Mouse (Mus musculus) heart, embryonic 11.5 days (tissue): ENCODE results near the gene Nedd9. TPM values are rescaled to one million over a fixed set of nuclear protein-coding genes. Genes with fewer than 3 reads are reported as not detected.
"Not testable (repeated sequence)": the region's sequence is repeated elsewhere in the genome, so short reads cannot be mapped to it uniquely, and the experiment has no call there.

Source experiments
- ATAC-seq: fragments of 200-750 bp; cut with Nextera tagmentation; replicated peaks from 2 replicates; pipeline ENCODE4 v1.8.0; 2017; ENCODE audit warnings: moderate library complexity; ENCODE audit not compliant: insufficient number of reproducible peaks, low FRiP score, low TSS enrichment
- H3K27ac ChIP-seq: fragments of 300-500 bp; sonication (generic); 2 replicates; pipeline ENCODE4 v1.5.1; 2014; ENCODE audit warnings: mild to moderate bottlenecking, low read depth, low read length
- H3K27me3 ChIP-seq: fragments of 300-500 bp; sonication (generic); 2 replicates; pipeline ENCODE4 v1.6.1; 2014; ENCODE audit warnings: mild to moderate bottlenecking, low read length, mixed read lengths; ENCODE audit not compliant: control insufficient read depth, insufficient read depth
- H3K36me3 ChIP-seq: fragments of 300-500 bp; sonication (generic); 2 replicates; pipeline ENCODE4 v1.6.1; 2014; ENCODE audit warnings: mild to moderate bottlenecking, low read length, moderate library complexity, mixed read lengths; ENCODE audit not compliant: control insufficient read depth, insufficient read depth
- H3K4me1 ChIP-seq: fragments of 300-500 bp; sonication (generic); 2 replicates; pipeline ENCODE4 v1.6.1; 2014; ENCODE audit warnings: low read length; ENCODE audit not compliant: control insufficient read depth, insufficient read depth
- H3K4me2 ChIP-seq: fragments of 300-500 bp; sonication (generic); 2 replicates; pipeline ENCODE4 v1.6.1; 2014; ENCODE audit warnings: mild to moderate bottlenecking, moderate library complexity
- H3K4me3 ChIP-seq: fragments of 300-500 bp; sonication (generic); 2 replicates; pipeline ENCODE4 v1.5.1; 2014; ENCODE audit warnings: low read depth, low read length
- H3K9ac ChIP-seq: fragments of 300-500 bp; sonication (generic); 2 replicates; pipeline ENCODE4 v1.6.1; 2014; ENCODE audit warnings: mild to moderate bottlenecking, low read depth, low read length, moderate library complexity
- H3K9me3 ChIP-seq: fragments of 300-500 bp; sonication (generic); replicated peaks from 2 replicates; pipeline ENCODE4 v1.6.1; 2016; ENCODE audit warnings: low read length; ENCODE audit not compliant: control insufficient read depth
- WGBS: fragments of 180-500 bp; shearing (Covaris S2); extraction: QIAGEN DNeasy Blood & Tissue Kit; methylation state at CpG from one replicate; pipeline ENCODE4 v1.1.7; 2014; ENCODE audit not compliant: insufficient replicate concordance; 5-methylcytosine and 5-hydroxymethylcytosine counted together
- polyA plus RNA-seq: library from polyadenylated mRNA; unstranded; fragments of >200 nt; fragmentation: Nextera tagmentation; extraction: Ambion mirVana; gene quantifications from 2 replicates; pipeline ENCODE4 v1.2.1, GENCODE M21; 2014

The Nedd9 gene
- polyA plus RNA-seq, 1 experiment from 2014 or later: 19.2 TPM

DNA sequence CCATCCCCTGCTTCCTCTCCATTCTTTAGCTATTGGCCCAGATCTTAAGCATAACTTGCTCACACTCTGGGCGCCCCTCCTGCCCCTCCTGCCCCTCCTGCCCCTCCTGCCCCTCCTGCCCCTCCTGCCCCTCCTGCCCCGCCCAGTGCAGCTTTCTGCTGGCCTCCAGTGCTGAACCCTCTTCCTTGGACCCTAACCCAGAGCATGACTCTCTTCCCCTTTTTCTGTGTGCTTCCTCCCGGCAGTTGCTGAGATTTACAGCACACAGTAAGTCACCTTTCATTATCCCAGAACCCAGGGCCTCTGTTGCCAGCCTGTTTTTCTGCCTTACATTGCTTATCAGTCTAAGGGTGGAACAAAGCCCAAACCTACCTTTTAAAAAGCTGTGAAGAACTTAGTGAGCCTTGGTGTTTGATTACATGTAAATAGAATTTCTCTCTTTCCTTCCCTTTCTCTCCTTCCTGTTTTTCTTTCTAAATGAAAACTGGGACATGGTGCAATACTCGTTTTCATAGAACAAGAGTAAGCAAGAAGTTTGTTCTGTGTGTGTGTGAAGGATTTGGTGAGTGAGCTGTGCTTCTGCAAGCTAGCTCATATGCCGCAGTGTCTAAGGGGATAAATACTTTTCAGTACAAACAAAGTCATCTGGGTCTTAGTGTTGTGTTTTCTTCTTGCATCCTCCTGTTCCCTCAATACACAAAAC lies 223.7 kb downstream of the Nedd9 start:
- WGBS: 77% methylated on average over 5 of the region's 5 CpGs
- Histone ChIP-seq H3K27me3 (no peaks in the 10 kb centered on the region), H3K27ac (no peak overlapping the region), H3K9ac (no peak overlapping the region), H3K9me3 (no peaks in the 10 kb centered on the region), H3K36me3 (no peaks in the 10 kb centered on the region), H3K4me2 (no peak overlapping the region), H3K4me1 (peaks cover 6% of the 10 kb centered on the region), H3K4me3 (no peak overlapping the region)
- ATAC-seq: no peak

DNA sequence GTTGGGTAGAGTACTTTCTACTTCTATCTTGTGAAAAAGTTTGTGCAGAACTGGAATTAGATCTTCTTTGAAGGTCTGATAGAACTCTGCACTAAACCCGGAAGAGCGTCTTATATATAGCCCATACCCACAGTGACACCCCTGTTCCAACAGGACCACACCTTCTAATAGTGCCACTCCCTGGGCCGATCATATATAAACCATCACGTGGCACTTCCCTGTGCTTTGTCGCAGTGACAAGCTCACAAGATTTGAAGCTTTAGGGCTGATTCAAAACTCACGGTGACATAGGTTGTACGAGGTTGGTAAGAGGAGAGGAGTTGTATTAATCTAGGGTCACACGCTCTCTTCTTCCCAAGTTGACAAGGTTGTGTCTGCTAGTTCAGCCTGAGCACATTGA lies 225.5 kb downstream of the Nedd9 start:
- H3K4me3 ChIP-seq, H3K27me3 ChIP-seq, H3K9ac ChIP-seq, ATAC-seq, H3K4me2 ChIP-seq, H3K36me3 ChIP-seq, H3K4me1 ChIP-seq, H3K9me3 ChIP-seq, H3K27ac ChIP-seq: not testable (repeated sequence)
- WGBS: 90% methylated on average over 8 of the region's 8 CpGs

Other genes starting within 250 kb of the Nedd9 start
- gene Smim13, start 237.5 kb downstream of the Nedd9 start, polyA plus RNA-seq: 8.7 and 12.9 TPM in 2 replicates
- gene Gm17364, start 213.4 kb downstream of the Nedd9 start, polyA plus RNA-seq: not detected in 2 replicates
- 17.6 and 20.3 TPM in 2 replicates for gene Tmem170b, start 118.5 kb upstream of the Nedd9 start, polyA plus RNA-seq